Mouse (Mus musculus) hindbrain, embryonic 12.5 days (tissue): ENCODE measurements around the gene Mvd. TPM values are rescaled to one million over a fixed set of nuclear protein-coding genes. Genes with fewer than 3 reads are reported as not detected.

Experiments used
- ATAC-seq: fragments of 200-750 bp; cut with Nextera tagmentation; 2 replicates; pipeline ENCODE4 v1.8.0; 2017; ENCODE audit warnings: moderate TSS enrichment; ENCODE audit not compliant: low FRiP score
- H3K27ac ChIP-seq: fragments of 300-500 bp; sonication (generic); 2 replicates; pipeline ENCODE4 v1.5.1; 2016; ENCODE audit warnings: mild to moderate bottlenecking
- H3K27me3 ChIP-seq: fragments of 300-500 bp; sonication (generic); 2 replicates; pipeline ENCODE4 v1.6.1; 2016; ENCODE audit warnings: mild to moderate bottlenecking
- H3K36me3 ChIP-seq: fragments of 300-500 bp; sonication (generic); 2 replicates; pipeline ENCODE4 v1.6.1; 2016; ENCODE audit warnings: mild to moderate bottlenecking
- H3K4me1 ChIP-seq: fragments of 300-500 bp; sonication (generic); 2 replicates; pipeline ENCODE4 v1.6.1; 2016
- H3K4me2 ChIP-seq: fragments of 300-500 bp; sonication (generic); replicated peaks from 2 replicates; pipeline ENCODE4 v1.6.1; 2016; ENCODE audit warnings: mild to moderate bottlenecking
- H3K4me3 ChIP-seq: fragments of 300-500 bp; sonication (generic); 2 replicates; pipeline ENCODE4 v1.5.1; 2016; ENCODE audit warnings: mild to moderate bottlenecking
- H3K9ac ChIP-seq: fragments of 300-500 bp; sonication (generic); 2 replicates; pipeline ENCODE4 v1.6.1; 2016; ENCODE audit warnings: mild to moderate bottlenecking, moderate library complexity
- H3K9me3 ChIP-seq: fragments of 300-500 bp; sonication (generic); replicated peaks from 2 replicates; pipeline ENCODE4 v1.6.1; 2016; ENCODE audit warnings: mild to moderate bottlenecking
- WGBS: fragments of 180-500 bp; shearing (Covaris S2); methylation state at CpG from one replicate; pipeline ENCODE4 v1.1.7; 2016; 5-methylcytosine and 5-hydroxymethylcytosine counted together
- polyA plus RNA-seq: library from polyadenylated mRNA; unstranded; fragments of >200 nt; fragmentation: Nextera tagmentation; extraction: Ambion mirVana; gene quantifications from 2 replicates; pipeline ENCODE4 v1.2.1, GENCODE M21; 2016

The Mvd gene
- 46.9 and 48.4 TPM in 2 replicates for polyA plus RNA-seq

- H3K36me3 ChIP-seq: peaks cover 13% of the 10 kb centered on the region
- no peaks in the 10 kb centered on the region for H3K27me3 ChIP-seq
- peak within 1 kb of the TSS; percentile 81 for H3K9ac ChIP-seq
- WGBS: under 1% methylated on average over 47 of the region's 47 CpGs
- no peaks in the 10 kb centered on the region for H3K9me3 ChIP-seq
- H3K4me2 ChIP-seq: peak within 1 kb of the TSS; percentile 90
- peak; percentile 98 for ATAC-seq
- peaks cover 32% of the 10 kb centered on the region for H3K4me1 ChIP-seq
- H3K27ac ChIP-seq: peak within 1 kb of the TSS; percentile 94
- peak within 1 kb of the TSS; percentile 68 for H3K4me3 ChIP-seq
Observed at GRCm38 (mm10) chr8:122443262-122444006, at the start of gene Mvd. Gene Mvd (minus strand): TSS chr8:122443422.

DNA sequence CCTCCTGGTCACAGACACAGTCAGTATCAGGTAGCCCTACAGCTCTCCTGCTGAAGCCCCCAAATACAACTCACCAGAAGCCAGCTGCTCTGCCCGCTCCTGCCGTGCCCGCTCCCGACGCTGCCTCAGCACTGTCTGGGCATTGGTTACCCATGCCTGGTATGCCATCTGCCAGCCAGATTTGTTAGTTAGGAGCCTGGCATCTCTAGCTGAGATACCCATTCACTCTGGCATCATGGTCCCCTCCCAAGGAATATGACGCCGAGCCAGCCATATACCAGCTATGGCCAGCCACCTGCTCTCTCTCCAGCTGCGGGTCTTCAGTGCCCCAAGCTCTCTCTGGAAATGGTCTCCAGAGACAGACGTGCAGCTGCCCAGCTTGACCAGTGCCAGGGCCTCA, 45.2 kb upstream of the Mvd start:
- Histone ChIP-seq H3K36me3 (peaks cover 24% of the 10 kb centered on the region), H3K27me3 (no peaks in the 10 kb centered on the region), H3K4me2 (no peak overlapping the region), H3K9me3 (no peaks in the 10 kb centered on the region), H3K4me3 (no peak overlapping the region), H3K4me1 (no peaks in the 10 kb centered on the region), H3K9ac (no peak overlapping the region), H3K27ac (no peak overlapping the region)
- 94% methylated on average over 9 of the region's 9 CpGs for WGBS
- no peak for ATAC-seq

DNA sequence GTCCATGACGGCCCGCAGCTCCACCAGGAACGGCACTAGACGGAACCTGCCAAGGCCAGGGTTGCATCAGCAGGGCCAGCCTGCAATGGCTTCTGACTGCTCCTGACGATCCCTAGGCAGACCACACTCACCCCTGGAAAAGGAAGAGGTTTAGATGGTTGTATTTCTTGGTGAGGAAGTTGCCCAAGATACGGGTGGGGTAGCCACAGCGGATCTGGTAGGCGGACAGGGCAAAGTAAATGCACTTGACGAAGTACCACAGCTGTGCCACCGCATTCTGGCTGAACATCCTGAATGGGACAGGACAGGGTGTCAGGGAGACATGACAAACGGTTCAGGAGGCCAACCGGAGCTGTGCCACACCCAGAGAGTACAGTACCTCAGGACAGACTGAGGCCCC, 41.6 kb upstream of the Mvd start:
- H3K4me1 ChIP-seq: no peaks in the 10 kb centered on the region
- no peak overlapping the region for H3K9ac ChIP-seq
- H3K4me2 ChIP-seq: no peak overlapping the region
- WGBS: 88% methylated on average over 12 of the region's 12 CpGs
- H3K9me3 ChIP-seq: no peaks in the 10 kb centered on the region
- no peaks in the 10 kb centered on the region for H3K27me3 ChIP-seq
- H3K27ac ChIP-seq: no peak overlapping the region
- H3K36me3 ChIP-seq: peaks cover 54% of the 10 kb centered on the region
- no peak overlapping the region for H3K4me3 ChIP-seq
- no peak for ATAC-seq

GRCm38 (mm10) chr8:122483877-122484276, 40.7 kb upstream of the Mvd start:
- 97% methylated on average over 7 of the region's 7 CpGs for WGBS
- Histone ChIP-seq H3K4me2 (no peak overlapping the region), H3K9ac (no peak overlapping the region), H3K36me3 (peaks cover 63% of the 10 kb centered on the region), H3K4me3 (no peak overlapping the region), H3K4me1 (no peaks in the 10 kb centered on the region), H3K9me3 (no peaks in the 10 kb centered on the region), H3K27me3 (no peaks in the 10 kb centered on the region), H3K27ac (no peak overlapping the region)
- no peak for ATAC-seq

- Histone ChIP-seq H3K4me3 (no peak overlapping the region), H3K9ac (no peak overlapping the region)
Observed at GRCm38 (mm10) chr8:122482448-122482847, 39.2 kb upstream of the Mvd start.

DNA sequence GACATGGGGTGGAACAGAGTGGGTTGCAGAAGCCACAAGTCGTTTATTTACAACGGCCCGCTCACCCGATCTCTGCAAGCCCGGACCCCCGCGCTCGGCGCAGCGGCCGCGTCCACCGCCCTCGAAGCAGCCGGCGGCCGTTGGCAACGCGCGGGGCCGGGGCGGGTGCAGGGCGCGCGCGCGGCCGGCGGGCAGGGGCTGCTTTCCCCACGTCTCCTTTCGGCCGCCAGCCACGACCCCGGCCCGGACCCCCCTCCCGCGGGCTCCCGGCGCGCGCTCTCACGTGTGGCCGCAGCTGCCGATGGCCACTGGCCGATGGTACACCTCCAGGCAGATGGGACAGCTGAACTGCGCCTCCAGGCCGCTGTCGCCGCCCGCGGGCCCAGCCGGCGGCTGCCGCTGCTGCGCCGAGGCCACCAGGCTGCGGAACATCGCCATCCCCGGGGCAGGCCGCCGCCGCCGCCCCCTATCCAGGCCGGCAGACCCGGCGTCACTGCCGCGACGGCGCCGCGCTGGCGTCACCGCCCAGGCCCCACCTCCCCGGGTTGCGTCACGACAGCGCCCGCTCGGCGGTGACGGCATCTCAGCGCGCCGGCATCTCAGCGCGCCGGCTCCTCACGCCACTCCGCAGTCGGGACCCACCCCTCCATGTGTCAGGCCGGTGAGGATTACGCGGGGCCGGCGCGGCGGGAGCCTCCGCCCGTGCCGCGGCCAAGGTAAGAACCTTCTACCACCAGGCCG, 32.5 kb upstream of the Mvd start, which contains the start of the genes Rnf166 and Ctu2:
Gene Rnf166, minus strand, starts transcription at position 485 of the 741 bp plus-strand sequence.
Gene Ctu2, plus strand, starts transcription at position 564 of the 741 bp plus-strand sequence.
- ATAC-seq: peak; percentile 93
- under 1% methylated on average over 92 of the region's 103 CpGs for WGBS
- Histone ChIP-seq H3K27ac (peak within 1 kb of the TSS; percentile 84), H3K9ac (peak within 1 kb of the TSS; percentile 97), H3K27me3 (no peaks in the 10 kb centered on the region), H3K36me3 (peaks cover 36% of the 10 kb centered on the region), H3K4me2 (peak within 1 kb of the TSS; percentile 96), H3K9me3 (no peaks in the 10 kb centered on the region), H3K4me3 (peak within 1 kb of the TSS; percentile 99), H3K4me1 (peaks cover 22% of the 10 kb centered on the region)

More at GRCm38 (mm10) chr8:122482448-122482847, 39.2 kb upstream of the Mvd start:
- H3K9me3 ChIP-seq: no peaks in the 10 kb centered on the region
- no peak overlapping the region for H3K27ac ChIP-seq
- H3K4me2 ChIP-seq: no peak overlapping the region
- H3K27me3 ChIP-seq: no peaks in the 10 kb centered on the region
- H3K4me1 ChIP-seq: no peaks in the 10 kb centered on the region
- ATAC-seq: no peak
- WGBS: 97% methylated on average over 8 of the region's 8 CpGs
- peaks cover 76% of the 10 kb centered on the region for H3K36me3 ChIP-seq

DNA sequence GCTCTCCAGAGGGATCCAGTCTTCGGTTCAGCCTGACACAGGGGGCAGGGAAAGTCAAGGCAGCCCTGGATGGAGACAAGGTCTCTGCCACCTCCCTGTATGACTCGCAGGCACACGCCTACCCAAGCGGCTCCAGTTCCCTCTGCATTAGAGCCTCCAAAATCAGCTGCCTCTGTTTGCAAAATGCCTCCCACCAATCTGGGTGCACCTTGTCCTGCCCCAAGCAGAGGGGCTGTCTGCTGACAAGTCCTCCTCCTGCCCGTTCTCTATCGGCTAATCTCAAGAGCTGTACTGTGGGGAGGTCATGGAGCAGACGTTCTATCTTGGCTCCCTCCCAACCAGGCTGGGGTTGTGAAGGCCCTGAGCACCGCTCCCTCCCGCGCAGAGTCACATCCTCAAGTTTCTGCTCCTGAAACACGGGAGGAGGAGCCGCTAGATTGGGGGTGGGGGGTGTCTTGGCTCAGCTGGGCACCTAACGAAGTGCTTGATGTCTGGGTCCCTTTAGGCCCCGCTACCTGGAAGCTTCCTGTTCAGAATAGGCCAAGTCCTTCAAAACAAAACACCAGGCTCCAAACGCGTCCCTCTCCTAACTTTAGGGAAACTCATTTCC, 31.8 kb upstream of the Mvd start:
- no peaks in the 10 kb centered on the region for H3K9me3 ChIP-seq
- peak overlapping the region; percentile 97 for H3K9ac ChIP-seq
- peak overlapping the region; percentile 99 for H3K4me3 ChIP-seq
- peaks cover 37% of the 10 kb centered on the region for H3K36me3 ChIP-seq
- peak overlapping the region; percentile 84; the same call in 1 of the 2 replicates for H3K27ac ChIP-seq
- 18% methylated on average over 16 of the region's 16 CpGs for WGBS
- peaks cover 25% of the 10 kb centered on the region for H3K4me1 ChIP-seq
- peak overlapping the region; percentile 96 for H3K4me2 ChIP-seq
- peak; percentile 8; the same call in 1 of the 2 replicates for ATAC-seq
- H3K27me3 ChIP-seq: no peaks in the 10 kb centered on the region

DNA sequence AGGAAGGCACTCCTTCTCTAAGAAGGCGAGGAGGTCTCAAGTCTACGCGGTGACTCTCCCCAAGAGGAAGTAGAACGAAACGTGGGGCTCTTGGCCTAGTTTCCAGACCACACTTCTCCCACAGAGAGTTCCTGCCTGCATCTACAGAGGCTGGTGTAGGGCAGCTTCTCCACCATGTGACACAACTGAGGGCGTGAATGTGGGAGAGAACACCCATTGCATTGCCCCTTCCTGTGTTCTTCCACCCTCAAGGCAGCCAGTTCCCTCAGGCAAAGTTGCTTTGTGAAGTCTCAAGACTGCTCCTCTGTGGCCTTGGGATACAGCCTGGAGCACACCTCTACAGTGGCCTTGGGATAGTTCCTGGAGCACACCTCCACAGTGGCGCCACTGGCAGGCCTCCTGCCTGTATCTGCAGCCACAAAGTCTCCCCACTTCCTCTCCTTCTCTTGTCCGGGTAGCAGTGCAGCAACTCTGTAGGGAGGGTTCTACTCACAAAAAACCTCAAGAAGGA, 30.7 kb upstream of the Mvd start:
- Histone ChIP-seq H3K4me2 (no peak overlapping the region), H3K9me3 (no peaks in the 10 kb centered on the region)
- ATAC-seq: no peak

GRCm38 (mm10) chr8:122470691-122471090, 27.5 kb upstream of the Mvd start:
- Histone ChIP-seq H3K9ac (no peak overlapping the region), H3K27ac (no peak overlapping the region), H3K27me3 (no peaks in the 10 kb centered on the region), H3K9me3 (no peaks in the 10 kb centered on the region), H3K4me3 (no peak overlapping the region), H3K4me1 (peaks cover 15% of the 10 kb centered on the region), H3K4me2 (no peak overlapping the region), H3K36me3 (peaks cover 50% of the 10 kb centered on the region)
- no peak for ATAC-seq
- WGBS: 83% methylated on average over 5 of the region's 5 CpGs

More for the DNA sequence above, 30.7 kb upstream of the Mvd start:
- H3K36me3 ChIP-seq: peaks cover 36% of the 10 kb centered on the region
- H3K27ac ChIP-seq: no peak overlapping the region
- no peak overlapping the region for H3K9ac ChIP-seq
- no peak overlapping the region for H3K4me3 ChIP-seq
- peaks cover 25% of the 10 kb centered on the region for H3K4me1 ChIP-seq
- H3K27me3 ChIP-seq: no peaks in the 10 kb centered on the region
- 89% methylated on average over 8 of the region's 8 CpGs for WGBS

DNA sequence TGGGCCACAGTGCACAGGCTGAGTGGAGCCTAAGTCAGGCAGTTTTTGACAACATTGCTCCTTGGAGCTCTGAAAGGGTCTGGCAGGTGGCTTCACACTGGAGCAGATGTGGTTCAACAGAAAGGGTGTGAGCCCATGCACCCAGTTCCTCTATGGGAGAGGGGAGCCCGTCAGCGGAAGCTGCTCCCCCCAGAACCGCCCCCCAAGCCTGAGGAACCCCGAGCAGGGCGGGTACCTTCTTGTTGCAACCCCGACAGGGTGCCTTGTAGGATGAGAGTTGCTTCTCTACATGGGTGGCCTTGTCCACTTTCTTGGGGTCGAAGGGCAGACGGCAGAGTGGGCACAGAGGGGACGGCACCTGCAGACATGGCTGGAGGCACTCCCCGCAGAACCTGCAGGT, 26.7 kb upstream of the Mvd start:
- no peaks in the 10 kb centered on the region for H3K9me3 ChIP-seq
- peaks cover 55% of the 10 kb centered on the region for H3K36me3 ChIP-seq
- no peak overlapping the region for H3K27ac ChIP-seq
- peaks cover 12% of the 10 kb centered on the region for H3K4me1 ChIP-seq
- no peaks in the 10 kb centered on the region for H3K27me3 ChIP-seq
- no peak overlapping the region for H3K4me3 ChIP-seq
- no peak overlapping the region for H3K4me2 ChIP-seq
- 94% methylated on average over 10 of the region's 10 CpGs for WGBS
- no peak for ATAC-seq
- no peak overlapping the region for H3K9ac ChIP-seq

GRCm38 (mm10) chr8:122469407-122469806, 26.2 kb upstream of the Mvd start:
- Histone ChIP-seq H3K27me3 (0 out of 2 replicates have a peak, but pooled peaks cover under 1% of the 10 kb centered on the region), H3K4me3 (no peak overlapping the region), H3K9ac (no peak overlapping the region), H3K27ac (no peak overlapping the region), H3K9me3 (no peaks in the 10 kb centered on the region), H3K4me1 (peaks cover 6% of the 10 kb centered on the region; the same call in 1 of the 2 replicates), H3K4me2 (no peak overlapping the region), H3K36me3 (peaks cover 55% of the 10 kb centered on the region)
- 81% methylated on average over 6 of the region's 6 CpGs for WGBS
- ATAC-seq: no peak

GRCm38 (mm10) chr8:122467816-122468215, 24.6 kb upstream of the Mvd start:
- 0 out of 2 replicates have a peak, but pooled peaks cover 2% of the 10 kb centered on the region for H3K4me1 ChIP-seq
- no peak overlapping the region for H3K9ac ChIP-seq
- no peak overlapping the region for H3K4me3 ChIP-seq
- WGBS: 93% methylated on average over 13 of the region's 13 CpGs
- H3K27ac ChIP-seq: no peak overlapping the region
- ATAC-seq: no peak
- H3K36me3 ChIP-seq: peaks cover 50% of the 10 kb centered on the region
- no peaks in the 10 kb centered on the region for H3K9me3 ChIP-seq
- H3K4me2 ChIP-seq: no peak overlapping the region
- H3K27me3 ChIP-seq: peaks cover 15% of the 10 kb centered on the region
